In the genomic region with DNA sequence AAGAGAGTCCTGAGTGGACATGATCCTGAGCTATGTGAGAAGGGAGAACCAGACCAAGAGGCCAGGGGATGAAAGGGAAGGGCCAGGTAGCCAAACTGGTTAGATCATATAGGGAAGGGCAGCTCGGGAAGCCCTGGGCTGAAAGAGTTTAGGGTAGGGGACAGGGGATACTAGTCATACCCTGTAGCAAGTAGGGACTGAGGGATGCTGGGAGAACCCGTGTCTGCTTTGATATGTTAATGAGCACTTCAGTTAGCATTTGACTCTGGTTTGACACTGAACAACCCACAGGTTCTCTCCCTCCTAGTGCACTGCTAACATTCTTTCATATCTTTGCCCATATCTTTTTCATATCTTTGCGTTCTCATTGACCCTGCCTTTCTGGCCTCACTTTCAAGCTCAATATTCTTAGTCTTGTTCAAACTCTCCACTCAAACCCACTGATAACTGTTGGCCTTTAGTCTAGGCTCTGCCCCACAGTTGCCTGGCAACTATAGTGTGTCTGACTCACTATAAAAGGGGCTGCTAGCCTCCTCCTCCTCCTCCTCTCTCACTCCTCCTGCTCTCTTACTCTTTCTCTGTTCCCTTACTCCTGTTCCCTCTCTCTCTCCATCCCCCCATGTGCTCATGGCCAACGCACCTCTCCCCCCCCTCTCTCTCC, we compare ENCODE assay signal across 16 mouse cellular contexts. TPM values are rescaled to one million over a fixed set of nuclear protein-coding genes. Genes with fewer than 3 reads are reported as not detected.
DNase-seq lines count a peak whose midpoint lies in the region; ATAC-seq and TF ChIP-seq lines count a peak whose summit lies in the region.
"Had no signal": no experiment of that assay in that cellular context is flagged by ENCODE, and none has a peak within 500 bp of the region (broad histone marks: within the 10 kb centered on the region; RNA-seq: fewer than 3 reads in every experiment).

No protein-coding gene starts in this region.

- H3K4me1 ChIP-seq in heart, adult 2 months (ENCODE audit: control insufficient read depth, insufficient read depth, low read length): peaks cover 12% of the 10 kb centered on the region
- H3K4me1 ChIP-seq in neural tube, embryonic 12.5 days: peaks cover 21% of the 10 kb centered on the region
- peaks cover 12% of the 10 kb centered on the region for H3K4me1 ChIP-seq in neural tube, embryonic 15.5 days
- H3K4me1 ChIP-seq in intestine, embryonic 16.5 days (ENCODE audit: control insufficient read depth, insufficient read depth, low read length): no peaks in the 10 kb centered on the region
- H3K4me1 ChIP-seq: limb, embryonic 13.5 days had no signal

- intact Hi-C loops in heart, adult 2 months (cut with DNase I): loop anchor here (1.0 to 10.0 kb wide), 5 partner anchors 27 to 368 kb away; no protein-coding TSS in a partner anchor

- DNase-seq in heart, adult 2 months: no peak
- DNase-seq in heart, postnatal 4 days: no peak
- no peak for DNase-seq in cerebellum, postnatal 4 days (ENCODE audit: low spot score in 2 of 2)
- DNase-seq in ovary, postnatal 10 days (ENCODE audit: low spot score): no peak
- DNase-seq in thymus, adult 18-20 months: no peak

- no peaks in the 10 kb centered on the region for H3K36me3 ChIP-seq in heart, adult 2 months (ENCODE audit: control insufficient read depth, insufficient read depth, low read length)
- H3K36me3 ChIP-seq in neural tube, embryonic 12.5 days: no peaks in the 10 kb centered on the region
- H3K36me3 ChIP-seq in neural tube, embryonic 15.5 days: no peaks in the 10 kb centered on the region
- H3K36me3 ChIP-seq in intestine, embryonic 16.5 days (ENCODE audit: control insufficient read depth, insufficient read depth, low read length): no peaks in the 10 kb centered on the region
- H3K36me3 ChIP-seq: heart, embryonic 15.5 days; limb, embryonic 13.5 days had no signal

- H3K79me2 ChIP-seq in heart, adult 2 months (replicated peaks; ENCODE audit: control insufficient read depth, insufficient read depth, low read length): no peaks in the 10 kb centered on the region

- H3K27ac ChIP-seq in heart, adult 2 months: peak overlapping the region; percentile 46
- H3K27ac ChIP-seq in neural tube, embryonic 12.5 days: no peak overlapping the region
- H3K27ac ChIP-seq in neural tube, embryonic 15.5 days (replicated peaks): no peak overlapping the region
- no peak overlapping the region for H3K27ac ChIP-seq in intestine, embryonic 16.5 days (ENCODE audit: low read length)
- H3K27ac ChIP-seq: heart, embryonic 15.5 days; limb, embryonic 13.5 days had no signal

- no peak for TF ChIP-seq CTCF in heart, adult 2 months (IDR thresholded peaks at IDR 0.05)

- H3K4me3 ChIP-seq in heart, adult 2 months: no peak overlapping the region
- no peak overlapping the region for H3K4me3 ChIP-seq in neural tube, embryonic 12.5 days
- H3K4me3 ChIP-seq in neural tube, embryonic 15.5 days (replicated peaks): no peak overlapping the region
- no peak overlapping the region for H3K4me3 ChIP-seq in intestine, embryonic 16.5 days (ENCODE audit: low read length)
- H3K4me3 ChIP-seq: heart, embryonic 15.5 days; limb, embryonic 13.5 days had no signal

- no peak for TF ChIP-seq POLR2A in heart, adult 2 months (IDR thresholded peaks at IDR 0.05; ENCODE audit: insufficient read depth, low read depth, low read length)

- no peak overlapping the region for H3K4me2 ChIP-seq in neural tube, embryonic 12.5 days (replicated peaks)
- no peak overlapping the region for H3K4me2 ChIP-seq in neural tube, embryonic 15.5 days
- no peak overlapping the region for H3K4me2 ChIP-seq in intestine, embryonic 16.5 days (ENCODE audit: low read depth, low read length)
- H3K4me2 ChIP-seq: heart, embryonic 15.5 days; limb, embryonic 13.5 days had no signal

- no peak overlapping the region for H3K9ac ChIP-seq in heart, adult 2 months (ENCODE audit: low read depth, low read length)
- no peak overlapping the region for H3K9ac ChIP-seq in neural tube, embryonic 12.5 days
- no peak overlapping the region for H3K9ac ChIP-seq in neural tube, embryonic 15.5 days (replicated peaks)
- no peak overlapping the region for H3K9ac ChIP-seq in intestine, embryonic 16.5 days (ENCODE audit: low read depth, low read length)
- H3K9ac ChIP-seq: heart, embryonic 15.5 days; limb, embryonic 13.5 days had no signal

- peak; percentile 31 for ATAC-seq in neural tube, embryonic 12.5 days (ENCODE audit: low FRiP score, low read depth)
- ATAC-seq in neural tube, embryonic 15.5 days (ENCODE audit: low FRiP score): no peak
- peak; percentile 69 for ATAC-seq in intestine, embryonic 16.5 days

- TF ChIP-seq EP300 in heart, adult 2 months (IDR thresholded peaks at IDR 0.05; ENCODE audit: insufficient read depth, low read depth, low read length): no peak

- no peaks in the 10 kb centered on the region for H3K9me3 ChIP-seq in neural tube, embryonic 12.5 days
- no peaks in the 10 kb centered on the region for H3K9me3 ChIP-seq in neural tube, embryonic 15.5 days (replicated peaks)
- H3K9me3 ChIP-seq in intestine, embryonic 16.5 days (ENCODE audit: control insufficient read depth, low read length): no peaks in the 10 kb centered on the region
- H3K9me3 ChIP-seq: heart, embryonic 15.5 days; limb, embryonic 13.5 days had no signal

- no peaks in the 10 kb centered on the region for H3K27me3 ChIP-seq in heart, adult 2 months (ENCODE audit: control insufficient read depth, insufficient read depth, low read length)
- no peaks in the 10 kb centered on the region for H3K27me3 ChIP-seq in neural tube, embryonic 12.5 days (replicated peaks)
- no peaks in the 10 kb centered on the region for H3K27me3 ChIP-seq in neural tube, embryonic 15.5 days (replicated peaks)
- no peaks in the 10 kb centered on the region for H3K27me3 ChIP-seq in intestine, embryonic 16.5 days (replicated peaks; ENCODE audit: control insufficient read depth, insufficient read depth, low read length)
- H3K27me3 ChIP-seq: heart, embryonic 15.5 days; limb, embryonic 13.5 days had no signal

- WGBS in heart, adult 2 months: 47% methylated on average over 4 of the region's 4 CpGs
- 38% methylated on average over 4 of the region's 4 CpGs for WGBS in neural tube, embryonic 12.5 days
- 39% methylated on average over 4 of the region's 4 CpGs for WGBS in neural tube, embryonic 15.5 days
- WGBS in intestine, embryonic 16.5 days: 34% methylated on average over 4 of the region's 4 CpGs

RNA-seq across cellular contexts. Expression of a gene that starts 14.9 kb away (rescaled TPM):
- not detected for total RNA-seq in heart, adult 2 months (2021)
- 0.12 TPM in 1 of 2 replicates, not detected in the other for polyA plus RNA-seq in heart, adult 2 months (2012; rRNA removed)
- not detected for total RNA-seq in heart, postnatal 4 days (2021)
- polyA plus RNA-seq in neural tube, embryonic 12.5 days (2016; fragmentation: Nextera tagmentation; extraction: Ambion mirVana): not detected in 2 replicates
- polyA plus RNA-seq in neural tube, embryonic 15.5 days (2015; fragmentation: Nextera tagmentation; extraction: Ambion mirVana): 0.17 and 0.24 TPM in 2 replicates
- 7.6 and 10.5 TPM in 2 replicates for polyA plus RNA-seq in intestine, embryonic 16.5 days (2015; fragmentation: Nextera tagmentation; extraction: Ambion mirVana)
- total RNA-seq: CH12.LX; gastrocnemius, adult 8-10 months; left cerebral cortex, adult 18-20 months had no signal
- polyA plus RNA-seq: limb, embryonic 13.5 days; urinary bladder, adult 2 months had no signal

RNA-seq across cellular contexts. Expression of a gene that starts 23.8 kb away (rescaled TPM):
- total RNA-seq in heart, adult 2 months (2021): not detected
- not detected in 2 replicates for polyA plus RNA-seq in heart, adult 2 months (2012; rRNA removed)
- not detected for total RNA-seq in heart, postnatal 4 days (2021)
- polyA plus RNA-seq in neural tube, embryonic 12.5 days (2016; fragmentation: Nextera tagmentation; extraction: Ambion mirVana): not detected in 2 replicates
- not detected in 2 replicates for polyA plus RNA-seq in neural tube, embryonic 15.5 days (2015; fragmentation: Nextera tagmentation; extraction: Ambion mirVana)
- not detected in 2 replicates for polyA plus RNA-seq in intestine, embryonic 16.5 days (2015; fragmentation: Nextera tagmentation; extraction: Ambion mirVana)
- total RNA-seq: adrenal gland, postnatal 25 days; CH12.LX; gastrocnemius, adult 8-10 months; left cerebral cortex, adult 18-20 months had no signal
- polyA plus RNA-seq: heart, embryonic 15.5 days; limb, embryonic 13.5 days; lung, adult 2 months; urinary bladder, adult 2 months had no signal

RNA-seq across cellular contexts. Expression of a gene that starts 23.8 kb away (rescaled TPM):
- total RNA-seq in heart, adult 2 months (2021): not detected
- 0.18 TPM in 1 of 2 replicates, not detected in the other for polyA plus RNA-seq in heart, adult 2 months (2012; rRNA removed)
- not detected for total RNA-seq in heart, postnatal 4 days (2021)
- not detected in 2 replicates for polyA plus RNA-seq in neural tube, embryonic 12.5 days (2016; fragmentation: Nextera tagmentation; extraction: Ambion mirVana)
- polyA plus RNA-seq in neural tube, embryonic 15.5 days (2015; fragmentation: Nextera tagmentation; extraction: Ambion mirVana): 0.14 TPM in 1 of 2 replicates, not detected in the other
- polyA plus RNA-seq in intestine, embryonic 16.5 days (2015; fragmentation: Nextera tagmentation; extraction: Ambion mirVana): not detected in 2 replicates
- total RNA-seq: adrenal gland, postnatal 25 days; CH12.LX; gastrocnemius, adult 8-10 months; left cerebral cortex, adult 18-20 months had no signal
- polyA plus RNA-seq: limb, embryonic 13.5 days; lung, adult 2 months; urinary bladder, adult 2 months had no signal

RNA-seq across cellular contexts. Expression of a gene that starts 32.9 kb away (rescaled TPM):
- not detected for total RNA-seq in heart, adult 2 months (2021)
- polyA plus RNA-seq in heart, adult 2 months (2012; rRNA removed): not detected in 2 replicates
- total RNA-seq in heart, postnatal 4 days (2021): under 1 TPM in 1 of 2 experiments, not detected in 1; 0.36 TPM
- polyA plus RNA-seq in neural tube, embryonic 12.5 days (2016; fragmentation: Nextera tagmentation; extraction: Ambion mirVana): not detected in 2 replicates
- polyA plus RNA-seq in neural tube, embryonic 15.5 days (2015; fragmentation: Nextera tagmentation; extraction: Ambion mirVana): 0.15 and 0.36 TPM in 2 replicates
- polyA plus RNA-seq in intestine, embryonic 16.5 days (2015; fragmentation: Nextera tagmentation; extraction: Ambion mirVana): 0.04 and 0.13 TPM in 2 replicates
- total RNA-seq: CH12.LX; gastrocnemius, adult 8-10 months had no signal
- polyA plus RNA-seq: heart, embryonic 15.5 days; lung, adult 2 months had no signal
